Mouse (Mus musculus) adrenal gland, adult 2 months (tissue): ENCODE results near the gene F5. TPM values are rescaled to one million over a fixed set of nuclear protein-coding genes. Genes with fewer than 3 reads are reported as not detected.
"Not testable (repeated sequence)": the region's sequence is repeated elsewhere in the genome, so short reads cannot be mapped to it uniquely, and the experiment has no call there.

Source experiments
- DNase-seq: peaks from one replicate; pipeline ENCODE4 v3.0.0; 2021
- polyA plus RNA-seq: library from polyadenylated mRNA; depleted of rRNA; stranded (reverse); fragments of >200 nt; gene quantifications from 2 replicates; pipeline ENCODE4 v1.2.3, GENCODE M21; 2012
- total RNA-seq, 2 experiments: library from RNA; stranded (reverse); gene quantifications; 2 replicates each; pipeline ENCODE4 v1.2.3; 2021

The F5 gene
- total and polyA plus RNA-seq, 3 experiments, result 0.47 to 10.2 (median 1.1) TPM

DNA sequence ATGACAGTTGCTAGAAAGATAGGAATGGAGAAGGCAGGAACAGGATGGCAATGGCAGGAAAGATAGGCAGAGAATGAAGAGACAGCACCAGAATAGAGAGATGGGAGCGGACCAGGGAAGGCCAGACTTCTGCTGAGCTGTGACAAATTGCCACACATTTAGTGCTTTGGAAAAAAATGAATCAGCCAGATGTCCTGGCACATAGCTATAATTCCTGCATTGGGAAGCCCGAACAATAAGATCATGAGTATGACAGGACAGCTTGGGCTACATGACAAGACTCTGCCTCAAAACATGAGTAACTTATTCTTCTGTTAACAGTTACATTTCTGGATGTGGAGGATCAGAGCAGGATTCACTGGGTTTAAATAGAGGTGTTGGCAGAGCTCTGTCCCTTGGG is 8.1 kb downstream of the F5 start:
- peak; percentile 43 for DNase-seq

DNA sequence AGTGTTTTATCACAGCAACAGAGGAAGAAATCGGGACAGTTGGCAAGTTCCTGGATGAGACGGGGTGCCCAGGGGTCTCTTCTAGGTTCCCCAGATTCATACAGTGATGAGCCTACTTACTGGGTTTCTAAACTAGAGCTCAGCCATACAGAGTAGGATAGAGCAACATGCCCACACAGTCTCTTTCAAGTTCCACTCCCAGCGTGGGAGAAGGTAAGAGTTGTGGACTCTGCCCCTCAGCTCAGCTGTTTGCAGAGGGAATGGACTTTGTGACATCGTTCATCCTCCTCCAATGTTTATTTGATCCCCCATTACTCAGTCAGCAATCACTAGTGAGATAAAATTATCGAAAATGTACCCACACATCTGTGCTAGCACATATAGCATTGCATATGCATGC is 11.1 kb downstream of the F5 start:
- no peak for DNase-seq

DNA sequence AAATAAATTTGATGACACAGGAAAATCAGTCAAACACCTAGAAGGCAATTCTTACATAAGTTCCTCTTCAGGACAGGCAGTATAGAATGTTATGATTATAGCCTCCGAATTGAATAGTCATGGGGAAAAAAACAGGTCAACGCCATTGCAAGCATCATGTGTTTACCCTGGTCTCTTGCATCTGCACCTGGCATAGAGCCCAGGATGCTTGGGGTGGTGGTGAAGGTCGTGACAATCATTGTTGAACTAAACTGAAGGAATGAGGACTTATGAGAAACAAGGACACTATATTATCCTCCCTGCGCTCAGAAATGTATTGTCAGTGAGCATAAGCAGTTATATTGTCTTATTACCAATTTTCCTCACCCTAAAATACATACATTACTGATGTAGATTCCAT is 17.2 kb downstream of the F5 start:
- no peak for DNase-seq

DNA sequence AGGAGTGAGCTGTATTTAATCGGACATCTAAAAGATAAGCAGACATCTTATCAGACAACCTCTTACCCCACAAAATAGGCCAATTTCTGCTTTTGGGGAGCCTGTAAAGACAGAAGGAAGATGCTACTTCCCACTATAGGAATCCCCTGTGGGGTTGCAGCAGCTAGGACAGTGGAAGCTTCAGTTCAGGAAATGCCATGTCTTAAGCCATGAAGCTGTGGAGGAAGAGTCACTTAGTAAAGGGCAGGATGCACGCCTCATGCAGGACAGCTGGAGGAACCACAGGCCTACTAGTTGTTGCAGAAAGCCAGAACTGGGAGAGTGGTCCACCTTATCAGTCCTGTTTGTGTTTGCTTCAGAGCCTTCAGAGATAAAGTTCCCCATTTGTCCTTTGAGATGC is 18.8 kb downstream of the F5 start:
- DNase-seq, result no peak

DNA sequence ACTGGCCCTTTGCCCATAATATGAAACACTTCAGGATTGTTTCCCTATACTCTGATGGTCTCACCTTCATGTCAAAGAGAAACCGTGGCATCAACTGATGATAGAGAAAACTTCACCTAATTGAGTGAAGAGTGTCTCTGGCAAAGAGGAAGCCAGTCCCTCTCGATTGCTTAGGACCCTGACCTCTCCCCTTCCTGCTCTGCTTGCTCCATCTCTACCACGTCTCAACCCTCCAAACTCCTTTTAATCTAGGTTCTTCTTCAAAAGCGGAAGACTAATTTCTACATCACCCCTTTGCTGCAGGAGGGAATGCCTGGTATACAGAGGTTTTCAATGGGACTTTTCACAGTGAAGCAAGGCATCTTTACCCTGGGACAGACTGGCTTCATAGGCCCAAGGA is 21.5 kb downstream of the F5 start:
- DNase-seq, result no peak

DNA sequence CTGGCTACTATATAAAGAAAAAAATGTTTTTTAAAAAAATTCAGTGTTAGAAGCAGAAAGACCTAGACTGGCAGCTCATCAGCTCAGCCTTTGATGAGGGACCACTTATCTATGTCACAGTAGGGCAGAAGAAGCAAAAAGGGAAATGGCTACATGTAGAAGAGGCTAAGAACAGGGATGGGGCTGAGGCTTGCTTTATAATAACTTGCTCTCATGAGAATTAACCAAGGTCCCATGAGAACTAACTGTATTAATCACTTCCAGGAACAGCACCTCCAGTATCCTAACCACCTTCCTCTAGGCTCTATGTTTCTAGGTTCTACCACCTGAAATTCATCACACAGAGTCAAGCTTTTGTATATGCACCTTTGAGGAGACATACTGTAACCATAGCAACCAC is 25.2 kb downstream of the F5 start:
- DNase-seq, result no peak

DNA sequence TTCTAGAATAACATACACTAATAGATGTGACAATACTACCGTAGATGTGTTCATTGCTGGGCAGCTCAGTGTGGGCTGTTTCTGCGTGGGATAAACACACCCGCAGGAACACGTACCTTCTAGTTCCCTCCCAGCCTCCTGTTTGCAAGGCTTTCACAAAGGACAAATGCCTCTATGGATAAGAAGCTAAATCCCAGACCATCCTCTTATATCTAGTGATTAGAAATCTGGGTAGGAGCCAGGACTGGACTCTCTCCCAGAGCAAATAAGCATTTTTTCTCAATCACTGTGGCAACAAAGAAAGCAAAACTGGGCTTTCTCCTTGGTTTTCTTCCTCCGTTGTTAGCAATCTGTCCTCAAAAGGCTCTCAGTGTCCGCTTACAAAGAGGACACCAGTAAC is 26.8 kb downstream of the F5 start:
- no peak for DNase-seq

DNA sequence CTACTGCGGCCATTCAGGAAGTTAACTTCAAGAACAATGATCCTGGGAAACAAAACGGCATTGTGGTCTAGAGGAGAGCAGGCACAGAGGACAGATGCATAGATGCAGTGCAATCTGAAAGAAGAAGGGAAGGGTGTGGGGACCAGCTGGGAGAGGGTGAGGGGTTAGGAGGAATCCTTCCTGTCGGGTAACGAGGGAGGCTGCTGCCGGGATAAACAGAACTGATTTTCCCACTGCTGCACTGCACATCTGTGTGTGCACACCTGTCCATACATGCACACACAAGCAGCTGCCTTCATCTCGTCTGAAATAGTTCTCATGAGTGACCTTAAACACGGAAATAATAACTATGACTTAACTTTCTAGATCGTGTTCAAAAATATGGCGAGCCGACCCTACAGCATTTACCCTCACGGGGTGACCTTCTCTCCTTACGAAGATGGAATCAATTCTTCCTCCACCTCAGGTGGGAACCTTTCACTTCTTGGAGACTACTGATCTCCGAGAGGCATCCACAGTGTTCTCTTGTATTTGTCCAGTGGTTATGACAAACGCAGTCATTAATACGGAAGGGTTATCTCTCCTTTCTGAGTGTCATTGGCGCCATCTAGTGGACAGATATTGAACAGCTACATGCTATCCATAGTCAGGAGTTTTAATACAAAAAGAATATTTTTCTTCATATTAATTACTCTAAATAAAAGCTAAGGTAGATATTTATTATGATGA is 32.7 kb downstream of the F5 start:
- DNase-seq, result peak; percentile 64

DNA sequence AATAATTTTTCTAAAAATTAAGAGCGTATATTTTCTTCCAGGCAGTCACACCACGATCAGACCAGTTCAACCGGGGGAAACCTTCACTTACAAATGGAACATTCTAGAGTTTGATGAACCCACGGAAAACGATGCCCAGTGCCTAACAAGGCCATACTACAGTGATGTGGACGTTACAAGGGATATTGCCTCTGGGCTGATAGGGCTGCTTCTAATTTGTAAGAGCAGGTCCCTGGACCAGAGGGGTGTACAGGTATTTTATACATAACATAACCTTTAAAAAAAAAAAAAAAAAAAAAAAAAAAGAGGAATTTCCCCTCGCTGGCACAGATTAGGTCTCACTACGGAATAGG is 33.2 kb downstream of the F5 start:
- no peak for DNase-seq

DNA sequence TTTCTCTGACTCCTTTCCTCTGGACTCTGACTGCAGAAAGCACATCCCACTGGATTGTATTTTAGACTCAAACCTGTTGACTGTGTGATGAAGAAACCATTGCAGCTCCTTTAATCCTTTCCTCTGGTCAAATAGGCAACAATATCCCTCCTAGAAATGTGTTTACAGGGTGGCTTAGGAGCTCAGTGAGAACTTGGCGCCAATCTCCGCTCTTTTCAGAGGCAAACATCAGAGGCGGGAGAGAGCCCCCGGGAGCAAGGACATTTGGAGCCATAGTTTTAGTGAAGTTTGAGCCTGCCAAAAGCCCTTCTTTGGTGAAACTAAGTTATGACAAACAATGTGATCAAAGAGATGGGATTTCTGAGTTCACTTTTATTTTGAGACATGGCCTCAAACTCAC is 33.7 kb downstream of the F5 start:
- peak; percentile 36 for DNase-seq

DNA sequence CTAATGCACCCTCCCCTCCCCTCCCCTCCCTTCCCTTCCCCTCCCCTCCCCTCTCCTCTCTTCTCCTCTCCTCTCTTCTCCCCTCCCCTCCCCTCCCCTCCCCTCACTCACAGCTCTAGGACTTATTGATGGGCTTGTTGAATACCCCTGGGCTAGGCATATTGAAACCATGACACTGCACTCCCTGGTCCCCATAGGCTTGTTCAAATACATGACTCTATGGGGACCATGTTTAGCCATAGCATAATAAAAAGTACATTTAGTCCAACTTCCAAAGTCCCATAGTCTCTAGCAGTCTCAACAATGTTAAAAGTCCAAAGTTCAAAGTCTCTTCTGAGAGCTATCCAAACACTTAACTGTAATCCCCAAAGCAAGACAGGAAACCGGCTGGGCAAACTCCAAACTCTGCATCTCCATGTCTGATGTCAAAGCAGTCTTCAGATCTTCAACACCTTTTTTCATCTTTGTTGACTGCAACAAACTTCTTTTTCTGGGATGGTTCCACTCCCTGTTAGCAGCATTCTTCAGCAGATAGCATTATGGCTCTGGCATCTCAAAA is 35.4 kb downstream of the F5 start:
- no peak for DNase-seq

DNA sequence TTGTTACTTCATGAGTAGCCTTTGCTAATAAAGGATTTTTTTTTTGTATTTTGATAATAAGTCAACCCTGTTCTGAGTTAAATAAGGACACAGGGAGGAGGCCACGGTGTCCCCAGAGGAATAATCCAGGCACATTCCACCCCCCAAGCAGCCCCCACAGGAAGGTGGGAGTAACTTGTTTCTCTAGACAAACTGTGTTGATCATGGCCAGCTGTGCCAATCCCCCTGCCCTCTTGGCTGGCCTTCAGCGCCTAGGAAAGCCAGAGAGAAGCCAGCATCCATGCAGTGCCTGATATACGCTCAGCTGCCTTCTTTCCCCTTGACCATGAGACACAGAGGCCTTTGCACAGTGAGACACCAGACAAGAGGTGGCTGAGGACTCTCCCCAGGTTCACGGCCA is 47.9 kb downstream of the F5 start:
- no peak for DNase-seq

DNA sequence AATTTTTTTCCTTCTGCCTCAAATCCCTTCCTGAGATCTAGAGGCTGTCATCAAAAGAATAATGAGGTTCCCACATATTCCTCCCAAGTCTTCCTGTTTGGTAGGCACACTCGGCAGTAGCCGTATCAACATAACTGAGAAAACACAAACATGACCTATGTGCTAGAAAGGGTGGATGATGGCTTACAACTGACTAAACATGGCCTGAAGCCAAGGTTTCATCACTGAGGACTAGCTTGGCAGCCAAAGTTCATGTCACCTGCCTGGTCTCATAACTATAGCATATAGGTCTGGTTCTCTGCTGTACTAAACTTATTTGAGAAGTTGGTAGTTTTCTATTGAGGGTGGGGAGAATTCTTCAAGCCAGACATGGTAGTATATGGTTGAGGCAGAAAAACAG is 56.8 kb downstream of the F5 start:
- peak; percentile 21 for DNase-seq

DNA sequence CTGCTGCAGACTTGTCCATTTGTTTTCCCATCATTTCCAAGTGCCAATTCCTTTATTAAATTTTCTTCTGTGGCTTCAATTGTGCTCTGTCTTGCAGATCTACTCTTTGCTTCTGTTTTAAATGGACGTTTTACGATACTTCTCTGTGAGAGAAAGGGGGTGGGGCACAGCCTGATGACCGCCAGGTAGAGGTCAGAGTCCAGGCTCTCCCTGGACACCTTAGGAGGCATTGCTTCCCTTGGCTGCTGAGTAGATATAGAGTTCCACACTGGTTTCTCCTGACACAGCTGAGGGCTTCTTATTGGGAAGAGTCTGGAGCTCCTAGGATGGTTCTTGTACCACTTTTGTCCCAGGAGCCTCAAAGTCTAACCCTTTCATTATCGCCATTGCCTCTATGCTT is 59.3 kb downstream of the F5 start:
- no peak for DNase-seq

DNA sequence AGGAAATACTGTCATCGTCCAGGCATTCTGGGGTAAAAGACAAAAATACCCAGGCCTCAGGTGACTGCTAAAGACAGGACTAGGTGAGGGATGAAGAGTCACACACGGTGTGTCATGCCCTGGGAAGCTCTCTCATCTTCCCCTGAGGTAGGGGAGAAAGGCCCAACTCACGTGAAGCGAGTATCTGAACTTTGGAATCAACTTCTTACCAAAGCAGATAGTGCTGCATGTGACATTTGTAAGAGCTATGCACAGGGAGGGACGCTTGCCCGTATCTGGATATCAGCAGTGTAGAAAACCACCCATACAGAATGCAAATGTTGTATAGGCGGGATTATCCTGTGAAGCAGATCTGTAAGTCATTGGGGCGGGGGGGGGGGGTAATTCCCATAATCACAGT is 61.0 kb downstream of the F5 start:
- DNase-seq, result no peak

DNA sequence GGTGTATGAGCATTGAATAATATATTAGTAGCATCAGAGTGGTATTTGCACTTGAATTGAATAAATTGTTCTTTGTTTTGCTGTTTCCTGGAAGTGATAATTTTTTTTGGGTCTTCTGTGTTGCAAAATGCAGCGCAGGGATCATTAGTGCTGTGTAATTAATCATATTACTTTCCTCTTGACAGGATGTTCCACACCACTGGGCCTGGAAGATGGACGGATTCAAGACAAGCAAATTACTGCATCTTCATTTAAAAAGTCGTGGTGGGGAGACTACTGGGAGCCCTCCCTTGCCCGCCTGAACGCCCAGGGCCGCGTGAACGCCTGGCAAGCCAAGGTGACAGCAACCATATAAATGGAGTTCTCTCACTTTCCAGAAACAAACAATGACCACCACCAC is 62.6 kb downstream of the F5 start:
- DNase-seq, result no peak

DNA sequence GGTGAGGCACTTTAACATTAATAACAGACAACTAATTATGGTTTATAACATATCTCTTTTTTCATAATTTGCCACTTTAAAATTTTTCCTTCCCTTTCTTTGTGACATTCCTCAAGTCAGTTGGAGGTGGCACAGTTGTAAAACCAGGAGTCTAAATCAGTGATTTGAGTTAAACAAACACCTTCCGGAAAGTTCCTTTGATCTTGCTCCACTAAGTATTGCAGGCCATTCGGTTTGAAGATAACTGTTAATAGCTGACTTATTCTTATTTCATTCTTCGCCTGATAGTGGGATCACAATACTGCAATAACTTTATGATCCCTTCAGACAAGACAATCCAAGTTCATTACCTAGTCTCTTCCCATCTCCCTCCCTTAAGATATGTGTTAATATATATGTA is 63.5 kb downstream of the F5 start:
- no peak for DNase-seq

DNA sequence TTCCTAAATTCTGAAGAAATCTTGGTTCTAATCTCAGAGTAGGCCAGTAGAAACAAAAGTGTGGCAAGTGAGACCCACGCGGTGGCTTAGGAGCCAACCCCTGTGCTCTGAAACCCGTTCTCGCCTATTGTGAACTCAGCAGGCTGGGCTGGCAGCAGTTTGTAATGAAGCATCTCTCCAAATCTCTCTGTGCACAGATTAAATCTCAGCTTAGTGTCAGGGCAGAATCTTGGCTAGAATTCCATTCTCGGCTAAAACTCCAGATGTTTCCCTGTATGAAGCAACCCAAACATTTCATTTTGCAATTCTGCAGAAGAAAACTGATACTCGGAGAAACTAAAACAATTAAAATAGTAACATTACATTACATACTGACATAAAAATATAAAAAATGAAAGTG is 63.9 kb downstream of the F5 start:
- no peak for DNase-seq

DNA sequence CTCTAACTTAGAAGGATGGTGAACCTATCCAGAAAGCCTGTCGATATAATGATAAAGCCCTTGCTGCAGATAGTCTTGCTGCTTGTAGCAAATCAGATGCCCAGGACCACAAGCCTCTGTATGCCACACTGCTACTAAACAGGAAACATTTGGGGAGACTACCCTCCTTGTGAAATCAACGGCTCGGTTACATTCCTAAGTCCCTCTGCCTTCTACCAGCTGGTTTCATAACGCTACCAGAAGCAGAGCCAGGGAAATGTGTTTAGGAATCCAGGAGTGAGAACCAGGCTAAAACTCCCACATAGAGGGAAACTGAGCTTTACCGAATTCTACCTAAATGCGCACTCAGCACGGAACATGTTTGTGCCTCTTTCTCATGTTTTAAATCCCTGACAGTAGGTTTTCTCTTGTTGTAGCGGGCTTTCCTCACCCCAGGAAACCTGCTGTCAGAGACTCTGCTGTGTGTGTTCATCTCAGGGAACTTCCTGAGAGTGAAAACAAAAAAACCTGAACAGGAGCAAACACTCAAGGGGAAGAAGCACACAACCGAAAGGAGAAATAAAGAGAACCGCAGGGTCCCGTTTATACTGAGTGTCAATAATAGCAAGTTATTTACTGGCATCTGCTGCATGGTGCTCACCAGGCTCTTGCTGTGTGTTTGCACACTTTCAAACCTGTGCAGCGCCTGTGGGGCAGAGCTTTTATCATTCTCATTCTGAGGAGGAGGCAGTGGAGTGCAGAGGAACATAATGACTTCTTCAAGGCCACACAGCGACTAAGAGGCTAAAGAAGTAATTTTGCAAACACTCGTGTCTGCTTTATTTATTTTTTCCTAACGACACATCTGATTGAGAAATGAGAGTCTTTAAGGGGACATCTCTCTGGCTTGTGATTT is 66.4 kb downstream of the F5 start:
- no peak for DNase-seq

DNA sequence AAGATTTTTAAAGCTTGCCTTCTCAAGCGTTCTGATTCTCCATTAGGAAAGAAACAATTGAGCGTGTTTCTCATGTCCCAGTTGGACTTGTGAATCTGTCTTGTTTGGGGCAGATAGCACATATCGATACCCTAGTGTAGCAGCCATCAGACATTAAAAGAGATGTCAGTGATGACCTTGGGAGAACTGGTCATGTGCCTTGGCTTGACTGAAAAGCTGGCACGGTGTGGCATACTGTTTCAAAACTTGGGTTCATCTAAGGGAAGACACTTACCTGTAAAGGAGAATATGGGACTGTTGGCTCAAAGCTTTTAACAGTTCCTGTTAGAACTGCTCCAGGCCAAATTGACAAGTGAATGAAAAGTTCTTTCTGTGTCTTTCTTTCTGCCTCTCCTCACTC is 68.6 kb downstream of the F5 start:
- DNase-seq, result no peak

DNA sequence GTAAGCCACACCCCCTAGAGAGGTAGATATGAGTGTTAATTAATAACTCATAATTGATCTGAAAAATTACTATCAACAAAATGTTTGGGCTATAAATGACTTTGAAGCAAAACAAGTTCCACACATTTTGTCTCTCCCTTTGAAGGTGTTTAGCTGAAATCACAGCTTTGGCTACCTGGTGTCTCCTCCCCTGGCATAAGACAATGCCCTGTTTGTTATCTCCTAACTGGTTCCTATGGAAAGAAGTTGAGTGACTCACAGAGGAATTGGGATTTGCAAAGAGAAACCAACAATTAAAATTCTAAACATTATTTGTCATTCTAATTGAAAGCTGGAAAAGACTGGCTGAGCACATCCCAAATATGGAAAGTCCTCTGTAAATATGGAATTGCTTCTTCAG is 71.5 kb downstream of the F5 start:
- DNase-seq, result no peak

DNA sequence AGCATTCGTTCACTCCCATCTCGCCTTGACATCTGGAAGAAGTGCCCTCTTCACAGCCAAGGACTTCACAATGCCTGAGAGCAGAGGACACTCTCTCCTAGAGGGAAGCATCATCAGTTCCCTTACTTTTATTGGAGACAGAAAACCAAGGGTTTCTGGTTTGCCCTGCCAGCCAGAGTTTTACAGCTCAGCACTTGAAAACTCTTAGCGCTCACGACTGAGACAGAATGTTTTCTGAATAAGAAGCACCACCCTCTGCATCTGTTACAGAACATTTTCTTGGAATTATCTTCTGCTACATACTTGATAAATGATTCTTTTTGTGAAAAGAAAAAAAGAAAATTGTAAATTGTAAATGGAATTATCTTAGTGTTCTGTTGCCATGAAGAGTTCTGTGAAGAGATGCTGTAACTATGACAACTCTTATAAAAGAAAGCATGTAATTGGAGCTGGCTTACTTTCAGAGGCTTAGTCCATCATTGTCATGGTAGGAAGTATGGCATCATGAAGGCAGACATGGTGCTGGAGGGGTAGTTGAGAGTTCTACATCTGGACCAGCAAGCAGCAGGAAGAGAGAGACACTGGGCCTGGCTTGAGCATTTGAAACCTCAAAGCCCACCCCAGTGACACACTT is 80.4 kb downstream of the F5 start:
- DNase-seq, result not testable (repeated sequence)

DNA sequence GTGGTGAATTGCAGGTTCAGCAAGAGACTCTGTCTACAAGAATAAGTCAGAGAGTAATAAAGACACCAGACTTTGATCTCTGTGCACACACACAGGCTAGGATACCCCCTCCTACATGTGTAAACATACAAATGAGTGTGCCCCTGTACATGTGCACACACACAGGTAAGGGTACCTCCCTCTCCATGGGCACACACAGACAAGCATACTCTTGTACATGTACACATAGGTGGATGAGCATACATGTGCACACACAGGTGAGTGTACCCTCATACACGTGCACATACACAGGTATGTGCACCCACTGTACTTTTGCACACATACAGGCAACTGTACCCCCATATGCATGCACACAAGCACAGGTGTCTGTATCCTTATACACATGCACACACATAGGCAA is 81.8 kb downstream of the F5 start:
- DNase-seq, result no peak
